Mouse (Mus musculus): Measurements from ENCODE around the gene Olfr328. TPM values are rescaled to one million over a fixed set of nuclear protein-coding genes. Genes with fewer than 3 reads are reported as not detected.
"Not testable (repeated sequence)": the region's sequence is repeated elsewhere in the genome, so short reads cannot be mapped to it uniquely, and the experiment has no call there.

Olfr328 gene
- polyA plus RNA-seq, 1 experiment from 2014 or later: 0.07 TPM

- 68% methylated on average over 7 of the region's 7 CpGs for WGBS
- no peak overlapping the region for H3K27ac ChIP-seq (ENCODE audit: low read depth, low read length)
- H3K4me1 ChIP-seq (replicated peaks; ENCODE audit: control insufficient read depth, insufficient read depth, low read length): no peaks in the 10 kb centered on the region; the same call in 1 of the 2 replicates
- DNase-seq (ENCODE audit: low spot score) (peak; percentile 64), ATAC-seq (replicated peaks; ENCODE audit: low FRiP score) (no peak)
- H3K27me3 ChIP-seq (ENCODE audit: control insufficient read depth, insufficient read depth, low read length): no peaks in the 10 kb centered on the region
- no peak overlapping the region for H3K4me2 ChIP-seq (ENCODE audit: low read depth, low read length, severe bottlenecking)
- H3K36me3 ChIP-seq (ENCODE audit: control insufficient read depth, insufficient read depth, low read length): no peaks in the 10 kb centered on the region
- H3K9ac ChIP-seq (ENCODE audit: low read length): no peak overlapping the region
- no peak overlapping the region for H3K4me3 ChIP-seq (ENCODE audit: low read depth, low read length)
- H3K9me3 ChIP-seq (ENCODE audit: control insufficient read depth, low read length): no peaks in the 10 kb centered on the region
These were observed 32.5 kb upstream of the Olfr328 start for GRCm38 (mm10) chr11:58587898-58588348.

- Histone ChIP-seq H3K27me3 (ENCODE audit: control insufficient read depth, insufficient read depth, low read length) (no peaks in the 10 kb centered on the region), H3K36me3 (ENCODE audit: control insufficient read depth, insufficient read depth, low read length) (no peaks in the 10 kb centered on the region), H3K9me3 (ENCODE audit: control insufficient read depth, low read length) (no peaks in the 10 kb centered on the region), H3K4me3 (ENCODE audit: low read depth, low read length) (no peak overlapping the region), H3K9ac (ENCODE audit: low read length) (no peak overlapping the region), H3K4me2 (ENCODE audit: low read depth, low read length, severe bottlenecking) (no peak overlapping the region), H3K4me1 (replicated peaks; ENCODE audit: control insufficient read depth, insufficient read depth, low read length) (no peaks in the 10 kb centered on the region), H3K27ac (ENCODE audit: low read depth, low read length) (no peak overlapping the region)
- ATAC-seq (replicated peaks; ENCODE audit: low FRiP score) (no peak), DNase-seq (ENCODE audit: low spot score) (no peak)
- WGBS: 84% methylated on average over 8 of the region's 8 CpGs
These were observed 23.2 kb upstream of the Olfr328 start for GRCm38 (mm10) chr11:58578636-58579035.

- no peaks in the 10 kb centered on the region for H3K27me3 ChIP-seq (ENCODE audit: control insufficient read depth, insufficient read depth, low read length)
- H3K4me2 ChIP-seq (ENCODE audit: low read depth, low read length, severe bottlenecking): no peak within 1 kb of the TSS
- H3K27ac ChIP-seq (ENCODE audit: low read depth, low read length): no peak within 1 kb of the TSS
- 87% methylated on average over 1 of the region's 1 CpGs for WGBS
- DNase-seq (ENCODE audit: low spot score) (no peak), ATAC-seq (replicated peaks; ENCODE audit: low FRiP score) (no peak)
- H3K4me1 ChIP-seq (replicated peaks; ENCODE audit: control insufficient read depth, insufficient read depth, low read length): no peaks in the 10 kb centered on the region
- no peaks in the 10 kb centered on the region for H3K36me3 ChIP-seq (ENCODE audit: control insufficient read depth, insufficient read depth, low read length)
- H3K9ac ChIP-seq (ENCODE audit: low read length): no peak within 1 kb of the TSS
- no peak within 1 kb of the TSS for H3K4me3 ChIP-seq (ENCODE audit: low read depth, low read length)
- H3K9me3 ChIP-seq (ENCODE audit: control insufficient read depth, low read length): no peaks in the 10 kb centered on the region; the same call in 1 of the 2 replicates
These were observed 22.0 kb upstream of the Olfr328 start, which contains the start of gene Olfr325 for GRCm38 (mm10) chr11:58577430-58577829. Olfr325 (plus strand) TSS chr11:58577730.

GRCm38 (mm10) chr11:58570405-58570804 is 15.0 kb upstream of the Olfr328 start, which contains the start of gene Olfr224:
Olfr224 (minus strand) TSS chr11:58570553.
- Histone ChIP-seq H3K4me2 (ENCODE audit: low read depth, low read length, severe bottlenecking) (no peak within 1 kb of the TSS), H3K4me1 (replicated peaks; ENCODE audit: control insufficient read depth, insufficient read depth, low read length) (no peaks in the 10 kb centered on the region), H3K27ac (ENCODE audit: low read depth, low read length) (no peak within 1 kb of the TSS), H3K9me3 (ENCODE audit: control insufficient read depth, low read length) (no peaks in the 10 kb centered on the region; the same call in 1 of the 2 replicates), H3K9ac (ENCODE audit: low read length) (no peak within 1 kb of the TSS), H3K36me3 (ENCODE audit: control insufficient read depth, insufficient read depth, low read length) (no peaks in the 10 kb centered on the region), H3K4me3 (ENCODE audit: low read depth, low read length) (no peak within 1 kb of the TSS), H3K27me3 (ENCODE audit: control insufficient read depth, insufficient read depth, low read length) (no peaks in the 10 kb centered on the region)
- no peak for ATAC-seq (replicated peaks; ENCODE audit: low FRiP score)
- DNase-seq (ENCODE audit: low spot score): no peak
- WGBS: 84% methylated on average over 5 of the region's 5 CpGs

GRCm38 (mm10) chr11:58546322-58546721 is 9.1 kb downstream of the Olfr328 start, which contains the start of gene Olfr329-ps:
Olfr329-ps (minus strand) TSS chr11:58546422.
- no peak within 1 kb of the TSS for H3K9ac ChIP-seq (ENCODE audit: low read length)
- no peaks in the 10 kb centered on the region for H3K9me3 ChIP-seq (ENCODE audit: control insufficient read depth, low read length)
- no peak within 1 kb of the TSS for H3K4me3 ChIP-seq (ENCODE audit: low read depth, low read length)
- H3K4me2 ChIP-seq (ENCODE audit: low read depth, low read length, severe bottlenecking): no peak within 1 kb of the TSS
- DNase-seq (ENCODE audit: low spot score) (no peak), ATAC-seq (replicated peaks; ENCODE audit: low FRiP score) (no peak)
- H3K27ac ChIP-seq (ENCODE audit: low read depth, low read length): no peak within 1 kb of the TSS
- no peaks in the 10 kb centered on the region for H3K36me3 ChIP-seq (ENCODE audit: control insufficient read depth, insufficient read depth, low read length)
- H3K27me3 ChIP-seq (ENCODE audit: control insufficient read depth, insufficient read depth, low read length): no peaks in the 10 kb centered on the region
- 81% methylated on average over 5 of the region's 5 CpGs for WGBS
- H3K4me1 ChIP-seq (replicated peaks; ENCODE audit: control insufficient read depth, insufficient read depth, low read length): no peaks in the 10 kb centered on the region

GRCm38 (mm10) chr11:58534736-58535135 is 20.7 kb downstream of the Olfr328 start, which contains the start of gene Olfr330:
Olfr330 (minus strand) TSS chr11:58534836.
- H3K4me1 ChIP-seq (replicated peaks; ENCODE audit: control insufficient read depth, insufficient read depth, low read length); H3K4me3 ChIP-seq (ENCODE audit: low read depth, low read length); ATAC-seq (replicated peaks; ENCODE audit: low FRiP score); H3K9ac ChIP-seq (ENCODE audit: low read length); DNase-seq (ENCODE audit: low spot score); H3K27ac ChIP-seq (ENCODE audit: low read depth, low read length); H3K27me3 ChIP-seq (ENCODE audit: control insufficient read depth, insufficient read depth, low read length); H3K9me3 ChIP-seq (ENCODE audit: control insufficient read depth, low read length); H3K36me3 ChIP-seq (ENCODE audit: control insufficient read depth, insufficient read depth, low read length); H3K4me2 ChIP-seq (ENCODE audit: low read depth, low read length, severe bottlenecking): not testable (repeated sequence)

GRCm38 (mm10) chr11:58519756-58520155 is 35.7 kb downstream of the Olfr328 start:
- H3K4me2 ChIP-seq (ENCODE audit: low read depth, low read length, severe bottlenecking); H3K9ac ChIP-seq (ENCODE audit: low read length); H3K9me3 ChIP-seq (ENCODE audit: control insufficient read depth, low read length); H3K36me3 ChIP-seq (ENCODE audit: control insufficient read depth, insufficient read depth, low read length); H3K27me3 ChIP-seq (ENCODE audit: control insufficient read depth, insufficient read depth, low read length); H3K4me1 ChIP-seq (replicated peaks; ENCODE audit: control insufficient read depth, insufficient read depth, low read length); ATAC-seq (replicated peaks; ENCODE audit: low FRiP score); DNase-seq (ENCODE audit: low spot score); H3K4me3 ChIP-seq (ENCODE audit: low read depth, low read length); H3K27ac ChIP-seq (ENCODE audit: low read depth, low read length): not testable (repeated sequence)
- WGBS: 95% methylated on average over 6 of the region's 9 CpGs

GRCm38 (mm10) chr11:58518916-58519315 is 36.5 kb downstream of the Olfr328 start:
- 92% methylated on average over 17 of the region's 18 CpGs for WGBS
- not testable (repeated sequence) for H3K4me3 ChIP-seq (ENCODE audit: low read depth, low read length)

GRCm38 (mm10) chr11:58509058-58509457 is 46.4 kb downstream of the Olfr328 start:
- not testable (repeated sequence) for DNase-seq (ENCODE audit: low spot score); H3K9me3 ChIP-seq (ENCODE audit: control insufficient read depth, low read length); ATAC-seq (replicated peaks; ENCODE audit: low FRiP score); H3K4me2 ChIP-seq (ENCODE audit: low read depth, low read length, severe bottlenecking); H3K27ac ChIP-seq (ENCODE audit: low read depth, low read length); H3K27me3 ChIP-seq (ENCODE audit: control insufficient read depth, insufficient read depth, low read length); H3K9ac ChIP-seq (ENCODE audit: low read length); H3K36me3 ChIP-seq (ENCODE audit: control insufficient read depth, insufficient read depth, low read length); H3K4me3 ChIP-seq (ENCODE audit: low read depth, low read length); H3K4me1 ChIP-seq (replicated peaks; ENCODE audit: control insufficient read depth, insufficient read depth, low read length)
- WGBS: 88% methylated on average over 19 of the region's 19 CpGs

More at GRCm38 (mm10) chr11:58518916-58519315, 36.5 kb downstream of the Olfr328 start:
- not testable (repeated sequence) for H3K9me3 ChIP-seq (ENCODE audit: control insufficient read depth, low read length); DNase-seq (ENCODE audit: low spot score); H3K4me1 ChIP-seq (replicated peaks; ENCODE audit: control insufficient read depth, insufficient read depth, low read length); H3K4me2 ChIP-seq (ENCODE audit: low read depth, low read length, severe bottlenecking); H3K9ac ChIP-seq (ENCODE audit: low read length); H3K27me3 ChIP-seq (ENCODE audit: control insufficient read depth, insufficient read depth, low read length); ATAC-seq (replicated peaks; ENCODE audit: low FRiP score); H3K36me3 ChIP-seq (ENCODE audit: control insufficient read depth, insufficient read depth, low read length); H3K27ac ChIP-seq (ENCODE audit: low read depth, low read length)
